Mouse (Mus musculus) midbrain, embryonic 11.5 days (tissue): ENCODE data around the gene Tns3. TPM values are rescaled to one million over a fixed set of nuclear protein-coding genes. Genes with fewer than 3 reads are reported as not detected.

Source experiments
- ATAC-seq: fragments of 200-750 bp; cut with Nextera tagmentation; 2 replicates; pipeline ENCODE4 v1.8.0; 2017; ENCODE audit warnings: moderate TSS enrichment, moderate library complexity; ENCODE audit not compliant: low FRiP score
- DNase-seq: peaks from one replicate; pipeline ENCODE4 v3.0.0; 2015; ENCODE audit warnings: low spot score; ENCODE audit errors: missing footprints
- H3K27ac ChIP-seq: fragments of 300-500 bp; sonication (generic); 2 replicates; pipeline ENCODE4 v1.5.1; 2014; ENCODE audit warnings: low read depth, low read length
- H3K27me3 ChIP-seq: fragments of 300-500 bp; sonication (generic); 2 replicates; pipeline ENCODE4 v1.6.1; 2014; ENCODE audit warnings: mild to moderate bottlenecking, low read length, moderate library complexity, mixed read lengths; ENCODE audit not compliant: control insufficient read depth, insufficient read depth
- H3K36me3 ChIP-seq: fragments of 300-500 bp; sonication (generic); 2 replicates; pipeline ENCODE4 v1.6.1; 2014; ENCODE audit warnings: mild to moderate bottlenecking, low read length, moderate library complexity, mixed read lengths; ENCODE audit not compliant: control insufficient read depth, insufficient read depth
- H3K4me1 ChIP-seq: fragments of 300-500 bp; sonication (generic); 2 replicates; pipeline ENCODE4 v1.6.1; 2014; ENCODE audit warnings: low read length; ENCODE audit not compliant: control insufficient read depth, insufficient read depth
- H3K4me2 ChIP-seq: fragments of 300-500 bp; sonication (generic); 2 replicates; pipeline ENCODE4 v1.6.1; 2014; ENCODE audit warnings: mild to moderate bottlenecking, moderate library complexity
- H3K4me3 ChIP-seq: fragments of 300-500 bp; sonication (generic); 2 replicates; pipeline ENCODE4 v1.5.1; 2014; ENCODE audit warnings: low read depth, low read length
- H3K9ac ChIP-seq: fragments of 300-500 bp; sonication (generic); 2 replicates; pipeline ENCODE4 v1.6.1; 2014; ENCODE audit warnings: low read length
- H3K9me3 ChIP-seq: fragments of 300-500 bp; sonication (generic); 2 replicates; pipeline ENCODE4 v1.6.1; 2016; ENCODE audit warnings: low read length; ENCODE audit not compliant: control insufficient read depth
- WGBS: fragments of 180-500 bp; shearing (Covaris S2); extraction: QIAGEN DNeasy Blood & Tissue Kit; methylation state at CpG from one replicate; pipeline ENCODE4 v1.1.7; 2014; 5-methylcytosine and 5-hydroxymethylcytosine counted together
- polyA plus RNA-seq: library from polyadenylated mRNA; unstranded; fragments of >200 nt; fragmentation: Nextera tagmentation; extraction: Ambion mirVana; gene quantifications from 2 replicates; pipeline ENCODE4 v1.2.1, GENCODE M21; 2014

The Tns3 gene
- polyA plus RNA-seq, 1 experiment from 2014 or later = 5.0 TPM

DNA sequence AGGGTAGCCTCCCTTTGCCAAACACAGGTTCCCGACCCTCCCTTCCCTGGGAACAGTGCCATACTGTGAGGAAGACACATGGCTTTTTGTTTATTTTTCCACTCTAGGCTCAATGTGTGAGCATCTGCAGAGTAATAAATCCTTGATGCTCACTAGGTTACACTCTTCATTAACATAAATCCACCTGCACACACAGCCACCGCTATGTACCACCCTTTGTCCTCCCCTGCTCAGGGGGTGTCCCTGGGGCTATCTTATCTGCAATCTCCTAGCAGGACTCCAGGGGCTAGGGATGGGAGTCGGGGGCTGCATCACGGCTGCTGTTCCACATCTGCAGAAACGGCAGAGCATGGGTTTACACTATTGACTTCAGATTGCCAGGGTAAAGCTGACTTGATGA is 182.4 kb downstream of the Tns3 start:
- Histone ChIP-seq H3K9me3 (no peaks in the 10 kb centered on the region), H3K9ac (no peak overlapping the region), H3K27ac (no peak overlapping the region), H3K4me1 (no peaks in the 10 kb centered on the region), H3K4me2 (no peak overlapping the region), H3K27me3 (no peaks in the 10 kb centered on the region), H3K36me3 (no peaks in the 10 kb centered on the region), H3K4me3 (no peak overlapping the region)
- peak; percentile 23 for DNase-seq
- no peak for ATAC-seq
- 79% methylated on average over 5 of the region's 5 CpGs for WGBS

DNA sequence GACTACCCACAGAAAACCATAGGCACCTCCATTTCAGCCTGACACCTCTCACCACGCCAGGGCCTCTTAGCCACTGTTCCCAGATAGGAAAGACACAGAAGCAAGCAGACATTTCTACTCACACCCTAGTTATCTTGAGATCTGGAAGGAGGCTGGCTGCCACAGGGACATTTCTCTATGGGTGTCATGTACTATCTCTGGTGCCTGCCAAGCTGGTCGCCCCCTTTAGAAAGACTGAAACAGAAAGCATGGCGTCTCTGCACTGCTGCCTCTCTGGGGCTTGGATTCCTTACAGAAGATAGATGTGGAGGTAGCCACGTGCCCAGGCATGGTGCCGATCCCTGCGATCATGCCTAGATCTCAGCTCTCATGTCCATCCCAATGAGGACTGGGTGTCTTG is 182.8 kb downstream of the Tns3 start:
- no peak overlapping the region for H3K4me3 ChIP-seq
- WGBS = 85% methylated on average over 6 of the region's 6 CpGs
- ATAC-seq = no peak
- H3K27ac ChIP-seq = no peak overlapping the region
- no peaks in the 10 kb centered on the region for H3K36me3 ChIP-seq
- no peaks in the 10 kb centered on the region for H3K4me1 ChIP-seq
- no peaks in the 10 kb centered on the region for H3K9me3 ChIP-seq
- peak; percentile 33 for DNase-seq
- H3K27me3 ChIP-seq = no peaks in the 10 kb centered on the region
- H3K9ac ChIP-seq = no peak overlapping the region
- H3K4me2 ChIP-seq = no peak overlapping the region

DNA sequence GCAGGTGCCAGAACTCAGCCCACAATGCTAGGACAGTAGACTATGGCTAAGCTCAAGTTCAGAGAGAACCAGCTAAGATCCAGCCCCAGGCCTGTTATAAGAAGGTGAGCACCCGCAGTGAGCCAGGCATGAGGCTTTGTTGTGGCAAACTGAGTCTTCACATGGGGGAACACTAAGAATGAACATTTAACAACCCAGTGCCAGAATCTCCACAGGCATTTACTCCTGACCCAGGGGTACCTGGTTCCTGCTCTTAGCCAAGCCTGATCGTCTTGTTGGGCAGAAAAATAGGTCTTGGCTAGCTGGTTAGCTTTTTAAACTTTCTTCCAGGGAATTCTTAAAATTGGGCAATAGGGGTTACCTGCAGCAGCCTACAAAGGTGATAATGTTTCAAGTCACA is 184.5 kb downstream of the Tns3 start:
- Histone ChIP-seq H3K27me3 (no peaks in the 10 kb centered on the region), H3K9me3 (no peaks in the 10 kb centered on the region), H3K4me1 (no peaks in the 10 kb centered on the region), H3K4me2 (no peak overlapping the region), H3K9ac (no peak overlapping the region), H3K27ac (no peak overlapping the region), H3K36me3 (no peaks in the 10 kb centered on the region), H3K4me3 (no peak overlapping the region)
- whole genome bisulfite sequencing = 91% methylated on average over 2 of the region's 2 CpGs
- ATAC-seq = no peak
- DNase-seq = no peak

DNA sequence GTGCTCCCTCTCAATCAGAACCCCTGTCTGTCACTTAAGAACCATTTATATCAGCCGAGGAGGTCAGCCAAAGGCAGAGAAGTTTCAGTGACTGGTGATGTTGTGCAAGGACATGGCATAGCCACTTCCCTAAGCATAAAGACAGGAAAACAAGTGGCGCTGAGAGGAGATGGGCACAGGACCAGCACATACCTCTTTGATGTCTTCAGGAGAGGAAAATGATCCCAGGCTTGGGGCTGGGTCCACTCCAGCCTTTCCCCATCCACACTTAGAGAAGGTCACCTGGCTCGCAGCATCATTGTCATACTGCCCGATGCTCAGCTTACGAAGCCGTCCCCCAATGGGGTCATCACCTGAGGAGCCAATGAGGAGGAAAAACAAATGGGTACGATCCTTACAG is 185.0 kb downstream of the Tns3 start:
- 91% methylated on average over 7 of the region's 7 CpGs for WGBS
- no peaks in the 10 kb centered on the region for H3K4me1 ChIP-seq
- no peaks in the 10 kb centered on the region for H3K9me3 ChIP-seq
- no peak for ATAC-seq
- DNase-seq = peak; percentile 12
- H3K4me2 ChIP-seq = no peak overlapping the region
- H3K4me3 ChIP-seq = no peak overlapping the region
- no peaks in the 10 kb centered on the region for H3K27me3 ChIP-seq
- no peak overlapping the region for H3K9ac ChIP-seq
- no peak overlapping the region for H3K27ac ChIP-seq
- H3K36me3 ChIP-seq = no peaks in the 10 kb centered on the region

DNA sequence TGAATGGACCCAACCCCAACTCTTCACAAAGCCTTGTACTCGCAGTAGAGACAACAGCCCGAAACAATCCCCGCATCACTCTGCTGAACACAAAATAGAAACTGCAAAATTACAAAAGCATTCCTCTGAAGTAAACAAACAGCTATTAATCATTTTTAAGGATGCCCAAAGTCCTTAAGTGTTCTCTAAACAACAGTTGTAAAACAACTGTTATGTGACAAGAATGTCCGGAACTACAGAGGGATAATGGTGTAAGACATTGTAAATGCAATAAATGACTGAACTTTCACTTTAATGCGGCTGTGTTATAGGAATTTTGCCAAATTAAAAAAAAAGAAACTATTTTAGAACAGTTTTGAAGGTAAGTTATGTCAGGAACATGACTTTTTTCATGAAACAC is 190.7 kb downstream of the Tns3 start:
- no peaks in the 10 kb centered on the region for H3K27me3 ChIP-seq
- no peak overlapping the region for H3K27ac ChIP-seq
- DNase-seq = no peak
- no peak for ATAC-seq
- H3K9ac ChIP-seq = no peak overlapping the region
- H3K4me2 ChIP-seq = no peak overlapping the region
- H3K4me1 ChIP-seq = peaks cover 3% of the 10 kb centered on the region
- no peak overlapping the region for H3K4me3 ChIP-seq
- WGBS = 87% methylated on average over 5 of the region's 5 CpGs
- no peaks in the 10 kb centered on the region for H3K36me3 ChIP-seq
- H3K9me3 ChIP-seq = no peaks in the 10 kb centered on the region

DNA sequence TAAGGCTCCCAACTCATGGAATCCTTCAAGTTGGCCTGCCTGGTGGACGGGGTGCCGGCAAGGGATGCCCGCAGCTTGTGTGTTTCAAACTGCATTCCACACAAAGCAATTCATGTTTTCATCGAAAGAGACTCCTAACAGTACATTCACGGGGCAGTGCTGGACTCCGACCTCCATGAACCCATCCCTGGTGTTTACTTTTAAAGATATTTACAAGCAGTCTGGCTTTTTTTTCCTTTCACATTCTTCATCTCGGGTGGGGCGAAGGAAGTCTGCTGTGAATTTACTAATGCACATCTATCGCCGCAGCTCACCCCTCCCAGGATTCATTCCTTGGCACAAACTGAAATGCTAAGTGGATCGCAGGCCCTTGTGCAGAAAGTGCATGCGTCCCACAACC is 191.9 kb downstream of the Tns3 start:
- Histone ChIP-seq H3K9me3 (no peaks in the 10 kb centered on the region), H3K36me3 (no peaks in the 10 kb centered on the region), H3K4me1 (peaks cover 13% of the 10 kb centered on the region), H3K4me2 (no peak overlapping the region), H3K27me3 (0 out of 2 replicates have a peak, but pooled peaks cover 2% of the 10 kb centered on the region), H3K4me3 (no peak overlapping the region), H3K9ac (no peak overlapping the region), H3K27ac (no peak overlapping the region)
- DNase-seq = peak; percentile 17
- 90% methylated on average over 12 of the region's 12 CpGs for WGBS
- no peak for ATAC-seq

DNA sequence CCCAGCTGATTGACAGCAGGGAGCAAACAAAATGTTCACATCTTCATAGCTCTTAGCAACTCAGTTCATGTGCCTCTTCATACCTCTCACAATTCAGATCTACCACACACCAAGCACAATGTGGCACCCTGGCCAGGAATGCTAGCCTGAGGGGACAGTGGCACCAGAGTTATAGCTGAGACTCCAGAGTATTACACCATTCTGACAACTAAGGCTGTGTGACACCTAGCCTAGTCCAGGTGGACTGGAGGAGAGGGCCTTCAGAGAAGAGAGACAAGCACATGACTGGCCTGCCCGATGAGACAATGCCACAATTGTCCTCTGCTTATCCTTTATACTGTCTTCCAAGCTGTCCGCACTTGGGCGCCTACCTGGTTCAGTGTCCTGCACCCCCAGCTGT is 192.8 kb downstream of the Tns3 start:
- no peak overlapping the region for H3K4me3 ChIP-seq
- no peak overlapping the region for H3K4me2 ChIP-seq
- H3K36me3 ChIP-seq = no peaks in the 10 kb centered on the region
- 0 out of 2 replicates have a peak, but pooled peaks cover 2% of the 10 kb centered on the region for H3K27me3 ChIP-seq
- no peak overlapping the region for H3K27ac ChIP-seq
- ATAC-seq (no peak), DNase-seq (no peak)
- H3K4me1 ChIP-seq = peaks cover 14% of the 10 kb centered on the region
- H3K9me3 ChIP-seq = no peaks in the 10 kb centered on the region
- no peak overlapping the region for H3K9ac ChIP-seq
- 85% methylated on average over 3 of the region's 3 CpGs for WGBS

DNA sequence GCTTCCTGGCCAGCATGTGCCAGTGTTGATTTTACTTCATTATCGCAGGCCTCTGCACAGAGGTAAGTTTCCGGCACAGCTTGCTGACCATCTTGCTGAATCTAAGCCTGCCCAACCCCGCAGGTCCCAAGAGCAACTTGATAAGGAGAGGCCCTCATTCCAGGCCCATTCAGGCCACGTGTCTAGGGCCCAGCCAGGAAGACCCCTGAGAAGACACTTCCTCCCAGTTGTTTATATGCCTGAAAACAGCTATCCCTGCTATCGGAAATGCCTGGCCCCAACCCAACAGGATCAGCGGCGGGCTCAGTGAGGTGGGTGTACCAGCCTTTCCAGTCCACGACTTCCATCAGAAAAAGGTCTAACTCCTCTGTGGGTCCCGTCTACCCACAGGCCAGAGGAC is 194.8 kb downstream of the Tns3 start:
- no peak overlapping the region for H3K4me3 ChIP-seq
- H3K27ac ChIP-seq = no peak overlapping the region
- ATAC-seq (no peak), DNase-seq (no peak)
- peaks cover 14% of the 10 kb centered on the region for H3K4me1 ChIP-seq
- H3K4me2 ChIP-seq = no peak overlapping the region
- H3K9ac ChIP-seq = no peak overlapping the region
- H3K36me3 ChIP-seq = no peaks in the 10 kb centered on the region
- H3K9me3 ChIP-seq = no peaks in the 10 kb centered on the region
- WGBS = 79% methylated on average over 9 of the region's 9 CpGs
- H3K27me3 ChIP-seq = 0 out of 2 replicates have a peak, but pooled peaks cover 2% of the 10 kb centered on the region

DNA sequence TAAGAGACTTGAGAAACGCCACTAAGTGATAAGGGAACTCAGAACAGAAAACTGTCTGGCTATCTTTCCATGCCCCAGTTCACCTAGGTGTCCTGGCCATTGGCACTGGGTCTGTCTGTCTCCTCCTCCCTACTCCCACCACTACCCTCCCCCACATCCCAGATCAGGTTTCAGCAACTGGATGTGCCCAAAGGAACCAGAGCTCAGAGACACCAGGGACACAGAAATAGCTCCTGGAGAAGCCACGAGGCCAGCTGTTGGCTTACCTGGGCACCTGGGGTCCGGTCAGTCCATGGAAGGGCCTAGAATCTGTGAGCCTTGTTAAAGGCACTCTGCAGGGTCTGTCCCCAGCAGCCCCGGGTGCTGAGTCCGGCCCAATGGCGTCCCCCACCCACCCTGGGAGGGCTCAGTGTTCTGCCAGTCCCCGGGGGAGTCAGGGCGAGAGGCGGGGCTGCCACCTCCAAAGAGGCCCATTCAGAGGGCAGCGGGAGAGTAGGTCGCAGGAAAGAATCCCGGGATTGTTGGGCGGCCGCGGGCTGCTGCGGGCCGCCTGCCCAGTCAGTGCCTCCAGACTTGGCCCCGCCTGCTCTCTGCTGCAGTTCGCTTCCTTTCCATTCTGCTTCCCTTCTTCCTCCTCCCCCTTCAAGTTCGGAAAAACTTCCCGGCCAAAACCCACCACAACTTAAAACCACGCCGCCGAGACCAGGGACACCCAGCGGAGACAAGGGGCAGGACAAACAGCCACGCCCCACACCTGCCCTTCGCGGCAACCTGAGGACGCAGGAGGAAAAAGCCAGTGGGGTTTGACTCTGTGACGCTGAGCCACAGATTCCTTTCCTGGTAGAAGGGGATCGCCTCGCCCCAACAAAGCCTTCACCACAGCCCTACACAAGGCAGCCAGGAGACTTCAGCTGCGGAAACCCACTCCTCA is 195.9 kb downstream of the Tns3 start:
- Histone ChIP-seq H3K9ac (peak overlapping the region; percentile 64), H3K4me1 (peaks cover 14% of the 10 kb centered on the region), H3K4me3 (peak overlapping the region; percentile 34), H3K27me3 (0 out of 2 replicates have a peak, but pooled peaks cover 2% of the 10 kb centered on the region), H3K4me2 (peak overlapping the region; percentile 85), H3K27ac (no peak overlapping the region), H3K9me3 (no peaks in the 10 kb centered on the region), H3K36me3 (no peaks in the 10 kb centered on the region)
- peak; percentile 89 for ATAC-seq
- WGBS = 1% methylated on average over 33 of the region's 33 CpGs
- peak; percentile 95 for DNase-seq
